Mouse (Mus musculus) spleen, adult 2 months (tissue): ENCODE data around the gene Olfr1358. TPM values are rescaled to one million over a fixed set of nuclear protein-coding genes. Genes with fewer than 3 reads are reported as not detected.
A peak's percentile ranks its signal among the peaks of the same experiment; 100 is the strongest.
"Not testable (repeated sequence)": the region's sequence is repeated elsewhere in the genome, so short reads cannot be mapped to it uniquely, and the experiment has no call there.

Experiments used
- DNase-seq, 2 experiments: peaks; one replicate each; pipeline versions ENCODE4 v3.0.0 to v3.0.0-alpha.2; 2012 to 2021; ENCODE audit warnings: low spot score in 2 of 2, low read depth in 1 of 2
- H3K27ac ChIP-seq: fragments of 200-500 bp; 2 replicates; pipeline ENCODE4 v1.5.1; 2012; ENCODE audit warnings: low read length, inconsistent platforms; ENCODE audit not compliant: insufficient read depth
- H3K27me3 ChIP-seq: fragments of 200-500 bp; 2 replicates; pipeline ENCODE4 v1.6.1; 2012; ENCODE audit warnings: mild to moderate bottlenecking, moderate library complexity, low read length, inconsistent platforms; ENCODE audit not compliant: control insufficient read depth, insufficient read depth
- H3K36me3 ChIP-seq: fragments of 200-500 bp; 2 replicates; pipeline ENCODE4 v1.6.1; 2012; ENCODE audit warnings: mild to moderate bottlenecking, low read length, inconsistent platforms; ENCODE audit not compliant: control insufficient read depth, insufficient read depth
- H3K4me1 ChIP-seq: fragments of 200-500 bp; 2 replicates; pipeline ENCODE4 v1.6.1; 2011; ENCODE audit warnings: inconsistent platforms; ENCODE audit not compliant: control insufficient read depth, insufficient read depth, insufficient read length
- H3K4me3 ChIP-seq: fragments of 200-500 bp; 2 replicates; pipeline ENCODE4 v1.5.1; 2011; ENCODE audit warnings: mild to moderate bottlenecking, inconsistent platforms; ENCODE audit not compliant: insufficient read depth, insufficient read length; ENCODE audit errors: extremely low read depth
- CTCF ChIP-seq: fragments of 200-500 bp; IDR thresholded peaks from 2 replicates; pipeline ENCODE4 v1.5.1; 2011; ENCODE audit warnings: mild to moderate bottlenecking, inconsistent platforms; ENCODE audit not compliant: insufficient read depth, insufficient read length, insufficient replicate concordance; ENCODE audit errors: extremely low read depth
- POLR2A ChIP-seq: fragments of 200-500 bp; IDR thresholded peaks from 2 replicates; pipeline ENCODE4 v1.6.1; 2011; ENCODE audit warnings: low read depth, low read length, inconsistent platforms
- WGBS: fragments of 180-500 bp; shearing (Covaris S2); methylation state at CpG from one replicate; pipeline ENCODE4 v1.1.7; 2018; 5-methylcytosine and 5-hydroxymethylcytosine counted together
- polyA plus RNA-seq: library from polyadenylated mRNA; depleted of rRNA; stranded (reverse); fragments of >200 nt; gene quantifications from 2 replicates; pipeline ENCODE4 v1.2.3, GENCODE M21; 2012

Olfr1358 gene
- polyA plus RNA-seq, 1 experiment = not detected

- DNase-seq = peak in 1 of 2 experiments; percentile 40
- Histone ChIP-seq H3K27ac (peak overlapping the region; percentile 41; the same call in 1 of the 2 replicates), H3K27me3 (no peaks in the 10 kb centered on the region), H3K4me3 (peak overlapping the region; percentile 67), H3K4me1 (peaks cover 13% of the 10 kb centered on the region; the same call in 1 of the 2 replicates), H3K36me3 (no peaks in the 10 kb centered on the region)
- WGBS = 20% methylated on average over 21 of the region's 21 CpGs
- no peak for TF ChIP-seq CTCF
- TF ChIP-seq POLR2A = no peak
These were observed 36.0 kb upstream of the Olfr1358 start for GRCm38 (mm10) chr10:78480954-78481927.

- H3K27me3 ChIP-seq = no peaks in the 10 kb centered on the region
- TF ChIP-seq CTCF (0 out of 2 replicates have a peak, but pooled peaks have one; percentile 0), POLR2A (peak; percentile 13; the same call in 1 of the 2 replicates)
- DNase-seq = peak; percentile 59 to 67
- WGBS = under 1% methylated on average over 35 of the region's 35 CpGs
- H3K36me3 ChIP-seq = no peaks in the 10 kb centered on the region
- H3K4me3 ChIP-seq = peak overlapping the region; percentile 67
- peaks cover 9% of the 10 kb centered on the region; the same call in 1 of the 2 replicates for H3K4me1 ChIP-seq
- H3K27ac ChIP-seq = peak overlapping the region; percentile 41; the same call in 1 of the 2 replicates
These were observed 35.2 kb upstream of the Olfr1358 start for GRCm38 (mm10) chr10:78481928-78482499.

GRCm38 (mm10) chr10:78485369-78485768 is 31.9 kb upstream of the Olfr1358 start:
- DNase-seq, H3K27me3 ChIP-seq, H3K36me3 ChIP-seq, H3K27ac ChIP-seq, H3K4me1 ChIP-seq, H3K4me3 ChIP-seq: not testable (repeated sequence)
- WGBS = 89% methylated on average over 2 of the region's 2 CpGs

- Histone ChIP-seq H3K4me1 (peaks cover 2% of the 10 kb centered on the region; the same call in 1 of the 2 replicates), H3K27me3 (no peaks in the 10 kb centered on the region), H3K36me3 (no peaks in the 10 kb centered on the region), H3K27ac (no peak overlapping the region), H3K4me3 (no peak overlapping the region)
- no peak for DNase-seq
- WGBS = 75% methylated on average over 5 of the region's 5 CpGs
- TF ChIP-seq POLR2A = no peak
- no peak for TF ChIP-seq CTCF
These were observed 30.4 kb upstream of the Olfr1358 start for GRCm38 (mm10) chr10:78486871-78487270.

- no peak for TF ChIP-seq POLR2A
- peak; percentile 95 for TF ChIP-seq CTCF
- DNase-seq = peak; percentile 59 to 80
- H3K27ac ChIP-seq = no peak overlapping the region
These were observed 29.7 kb upstream of the Olfr1358 start for GRCm38 (mm10) chr10:78487431-78488086.

GRCm38 (mm10) chr10:78502986-78503733 is 14.1 kb upstream of the Olfr1358 start:
- no peak for DNase-seq
- WGBS = 83% methylated on average over 6 of the region's 6 CpGs
- no peaks in the 10 kb centered on the region for H3K27me3 ChIP-seq
- no peaks in the 10 kb centered on the region for H3K4me1 ChIP-seq
- TF ChIP-seq CTCF (no peak), POLR2A (no peak)
- no peaks in the 10 kb centered on the region for H3K36me3 ChIP-seq
- H3K4me3 ChIP-seq = no peak overlapping the region
- no peak overlapping the region for H3K27ac ChIP-seq

More at GRCm38 (mm10) chr10:78487431-78488086, 29.7 kb upstream of the Olfr1358 start:
- Histone ChIP-seq H3K36me3 (no peaks in the 10 kb centered on the region), H3K27me3 (no peaks in the 10 kb centered on the region), H3K4me3 (no peak overlapping the region), H3K4me1 (peaks cover 2% of the 10 kb centered on the region; the same call in 1 of the 2 replicates)
- WGBS = 21% methylated on average over 26 of the region's 26 CpGs
